Mouse (Mus musculus): Measurements from ENCODE around the gene Col2a1.

Col2a1 gene

DNA sequence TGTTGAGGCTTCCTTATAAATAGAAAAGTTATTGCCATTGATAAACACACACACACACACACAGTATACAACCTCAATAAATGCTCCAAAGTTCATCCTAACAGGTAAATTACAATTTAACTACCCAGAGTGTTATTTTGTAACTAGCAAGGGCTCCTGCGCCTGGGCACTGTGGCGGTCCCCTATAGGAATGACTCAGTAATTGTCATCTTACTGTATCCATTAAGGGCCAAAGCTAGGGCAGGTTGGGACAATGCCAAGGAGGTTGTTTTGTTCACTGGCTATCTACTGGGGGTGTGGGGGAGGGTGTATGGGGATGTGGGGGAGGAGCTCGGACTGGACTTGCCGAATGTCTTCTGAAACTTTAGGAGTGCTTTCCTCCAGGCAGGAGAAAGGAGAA is 77.5 kb downstream of the Col2a1 start:
- no peak for DNase-seq (ENCODE audit: low spot score)

Data from ovary, adult 18-20 months (tissue).